22 mouse cellular contexts compared by ENCODE assay signal in the genomic region with DNA sequence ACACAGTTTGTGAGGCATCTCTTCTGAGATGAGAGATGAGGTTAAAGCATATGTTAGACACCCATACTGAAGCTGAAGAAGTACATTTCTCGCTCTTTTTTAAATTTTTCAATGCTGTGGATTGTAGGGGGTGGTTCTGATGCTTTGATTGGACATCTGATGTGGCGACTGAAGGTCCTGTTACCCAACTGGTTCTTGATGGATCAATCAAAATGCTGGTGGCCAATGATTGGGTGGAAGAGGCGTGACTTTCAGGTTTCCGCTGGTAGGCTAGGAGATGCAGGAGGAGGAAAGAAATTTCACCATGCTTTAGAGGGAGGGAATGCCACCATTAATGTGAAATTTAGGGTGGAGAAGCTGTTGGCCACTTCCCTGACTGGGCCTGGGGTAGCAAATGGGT.
A peak's percentile ranks its signal among the peaks of the same experiment; 100 is the strongest.
DNase-seq lines count a peak whose midpoint lies in the region; ATAC-seq and TF ChIP-seq lines count a peak whose summit lies in the region.
"Had no signal": no experiment of that assay in that cellular context is flagged by ENCODE, and none has a peak within 500 bp of the region (broad histone marks: within the 10 kb centered on the region; RNA-seq: fewer than 3 reads in every experiment).

No protein-coding gene starts in this region.

- WGBS in forebrain, postnatal 0 days, result 93% methylated on average over 4 of the region's 4 CpGs

- ATAC-seq in forebrain, postnatal 0 days, result no peak
- ATAC-seq: CD4-positive, CD25-positive, alpha-beta regulatory T cell, adult 4 months; forebrain, embryonic 13.5 days; forebrain, embryonic 15.5 days; Patski had no signal

- no peak overlapping the region for H3K9ac ChIP-seq in forebrain, postnatal 0 days
- H3K9ac ChIP-seq: embryonic facial prominence, embryonic 12.5 days; forebrain, embryonic 13.5 days; forebrain, embryonic 15.5 days had no signal

- H3K4me2 ChIP-seq in forebrain, postnatal 0 days (ENCODE audit: low read depth), result no peak overlapping the region
- H3K4me2 ChIP-seq: embryonic facial prominence, embryonic 12.5 days; forebrain, embryonic 13.5 days; forebrain, embryonic 15.5 days had no signal

- no peak overlapping the region for H3K4me3 ChIP-seq in forebrain, postnatal 0 days (ENCODE audit: low read depth, low read length)
- H3K4me3 ChIP-seq: embryonic facial prominence, embryonic 10.5 days; embryonic facial prominence, embryonic 12.5 days; forebrain, embryonic 13.5 days; forebrain, embryonic 15.5 days had no signal

- no peaks in the 10 kb centered on the region for H3K36me3 ChIP-seq in forebrain, postnatal 0 days (ENCODE audit: insufficient read depth)
- H3K36me3 ChIP-seq: embryonic facial prominence, embryonic 10.5 days; embryonic facial prominence, embryonic 12.5 days; forebrain, embryonic 15.5 days; G1E had no signal

- no peaks in the 10 kb centered on the region; the same call in 1 of the 2 replicates for H3K4me1 ChIP-seq in forebrain, postnatal 0 days (ENCODE audit: insufficient read depth)
- H3K4me1 ChIP-seq: forebrain, embryonic 13.5 days had no signal

- no peaks in the 10 kb centered on the region for H3K9me3 ChIP-seq in forebrain, postnatal 0 days (ENCODE audit: low read length)
- H3K9me3 ChIP-seq: embryonic facial prominence, embryonic 10.5 days; embryonic facial prominence, embryonic 12.5 days; forebrain, embryonic 13.5 days; forebrain, embryonic 15.5 days had no signal

- no peaks in the 10 kb centered on the region for H3K27me3 ChIP-seq in forebrain, postnatal 0 days (ENCODE audit: insufficient read depth, low read length)
- H3K27me3 ChIP-seq: CH12.LX; embryonic facial prominence, embryonic 12.5 days; forebrain, embryonic 13.5 days; forebrain, embryonic 15.5 days; Patski had no signal

- no peak overlapping the region for H3K27ac ChIP-seq in forebrain, postnatal 0 days (ENCODE audit: low read depth, low read length)
- H3K27ac ChIP-seq: embryonic facial prominence, embryonic 10.5 days; embryonic facial prominence, embryonic 12.5 days; forebrain, embryonic 13.5 days; forebrain, embryonic 15.5 days had no signal

- no peak for TF ChIP-seq CTCF in forebrain, postnatal 0 days (IDR thresholded peaks at IDR 0.05; ENCODE audit: low read depth)

- peak; percentile 58 for DNase-seq in ES-CJ7 (ENCODE audit: low read depth, low spot score)
- DNase-seq in R1 (ENCODE audit: low read depth, low spot score), result peak; percentile 70
- peak; percentile 59 for DNase-seq in ZHBTc4 (ENCODE audit: low read depth, low spot score)
- no peak for DNase-seq in adrenal gland, postnatal 10 days
- DNase-seq in forebrain, postnatal 0 days, result no peak
- DNase-seq: adrenal gland, adult 2 months; adrenal gland, postnatal 14 days; adrenal gland, postnatal 36 days; B cell, adult 2 months; cerebellum, adult 11 months; cerebellum, adult 18-20 months; cerebellum, adult 9-10 months; cerebellum, postnatal 10 days; cerebellum, postnatal 25 days had no signal

Comparison
In these comparisons a context has a peak if more than half of its experiments do, and no peak if none do; other contexts are left out.
1. DNase-seq: peak in ES-CJ7 (single experiment), R1 (single experiment) and ZHBTc4 (single experiment); none in adrenal gland, postnatal 10 days (single experiment) and forebrain, postnatal 0 days (single experiment).